Mouse (Mus musculus): ENCODE measurements around the gene Gfi1b. TPM values are rescaled to one million over a fixed set of nuclear protein-coding genes. Genes with fewer than 3 reads are reported as not detected.
A peak's percentile ranks its signal among the peaks of the same experiment; 100 is the strongest.

The Gfi1b gene
- polyA plus RNA-seq, 1 experiment from 2014 or later: 0.12 TPM

DNA sequence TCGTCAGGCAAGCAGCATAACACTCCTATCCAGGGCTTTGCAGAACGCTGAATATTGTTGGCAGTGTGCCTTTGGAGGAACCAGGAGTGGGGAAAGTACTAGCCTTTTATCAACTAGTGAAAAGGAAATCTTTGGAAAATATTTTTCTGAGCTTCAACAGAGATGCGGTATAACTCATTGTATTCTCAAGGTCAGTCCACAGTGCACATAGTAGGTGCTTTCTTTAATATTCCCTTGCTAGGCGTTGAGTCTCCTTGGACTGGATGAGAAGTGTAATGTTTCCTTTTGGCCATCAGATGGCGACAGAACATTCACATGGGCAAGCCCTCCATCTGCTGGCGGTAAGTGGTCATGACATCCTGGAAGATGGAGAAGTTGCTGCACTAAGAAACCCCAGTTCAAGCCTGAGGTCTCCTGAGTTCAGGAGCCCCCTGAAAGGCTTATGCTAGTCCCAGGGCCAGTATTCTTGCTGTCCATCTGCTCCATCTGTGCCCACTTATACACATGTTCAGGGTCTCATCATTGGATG lies 36.7 kb downstream of the Gfi1b start:
- Histone ChIP-seq H3K4me2 (ENCODE audit: low read length) (no peak overlapping the region), H3K9me3 (ENCODE audit: control insufficient read depth, low read length) (no peaks in the 10 kb centered on the region), H3K27ac (replicated peaks; ENCODE audit: low read depth, low read length) (no peak overlapping the region), H3K4me1 (ENCODE audit: control insufficient read depth, insufficient read depth, low read length) (peaks cover 15% of the 10 kb centered on the region; the same call in 1 of the 2 replicates), H3K36me3 (ENCODE audit: control insufficient read depth, insufficient read depth, low read length) (no peaks in the 10 kb centered on the region; the same call in 1 of the 2 replicates), H3K27me3 (ENCODE audit: control insufficient read depth, insufficient read depth, low read length) (no peaks in the 10 kb centered on the region; the same call in 1 of the 2 replicates), H3K9ac (replicated peaks; ENCODE audit: low read length) (no peak overlapping the region), H3K4me3 (replicated peaks; ENCODE audit: low read depth, low read length) (no peak overlapping the region)
- no peak for ATAC-seq (ENCODE audit: low FRiP score, low TSS enrichment)
- WGBS: 20% methylated on average over 6 of the region's 6 CpGs
- DNase-seq: peak; percentile 93

DNA sequence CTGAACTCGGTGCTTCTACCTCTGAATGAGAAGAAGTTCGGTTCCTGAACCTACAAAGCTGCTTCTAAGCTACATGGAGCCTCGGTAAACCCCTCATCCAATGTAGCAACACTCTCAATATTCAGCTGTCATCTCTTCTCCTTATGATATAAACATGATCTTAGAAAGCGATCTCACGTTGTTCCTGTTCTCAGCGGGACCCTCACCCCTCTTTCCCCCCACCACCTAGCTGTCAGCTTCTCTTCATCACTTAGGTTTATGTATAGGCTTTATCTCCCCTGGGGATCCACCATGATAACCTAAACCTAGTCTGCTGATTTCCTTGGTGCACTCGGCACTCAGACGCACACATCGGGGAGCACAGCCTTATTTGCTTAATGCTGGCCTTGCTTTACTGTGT lies 38.1 kb downstream of the Gfi1b start, which contains the start of gene Gtf3c5:
TSS of gene Gtf3c5 (minus strand) at position 101 of the 400 bp plus-strand sequence.
- Histone ChIP-seq H3K36me3 (ENCODE audit: control insufficient read depth, insufficient read depth, low read length) (peaks cover 10% of the 10 kb centered on the region), H3K27ac (replicated peaks; ENCODE audit: low read depth, low read length) (peak within 1 kb of the TSS; percentile 95), H3K9me3 (ENCODE audit: control insufficient read depth, low read length) (no peaks in the 10 kb centered on the region), H3K27me3 (ENCODE audit: control insufficient read depth, insufficient read depth, low read length) (no peaks in the 10 kb centered on the region; the same call in 1 of the 2 replicates), H3K4me2 (ENCODE audit: low read length) (peak within 1 kb of the TSS; percentile 72), H3K4me1 (ENCODE audit: control insufficient read depth, insufficient read depth, low read length) (peaks cover 15% of the 10 kb centered on the region; the same call in 1 of the 2 replicates), H3K4me3 (replicated peaks; ENCODE audit: low read depth, low read length) (peak within 1 kb of the TSS; percentile 63), H3K9ac (replicated peaks; ENCODE audit: low read length) (peak within 1 kb of the TSS; percentile 67)
- DNase-seq (no peak), ATAC-seq (ENCODE audit: low FRiP score, low TSS enrichment) (no peak)
- 72% methylated on average over 9 of the region's 9 CpGs for WGBS

DNA sequence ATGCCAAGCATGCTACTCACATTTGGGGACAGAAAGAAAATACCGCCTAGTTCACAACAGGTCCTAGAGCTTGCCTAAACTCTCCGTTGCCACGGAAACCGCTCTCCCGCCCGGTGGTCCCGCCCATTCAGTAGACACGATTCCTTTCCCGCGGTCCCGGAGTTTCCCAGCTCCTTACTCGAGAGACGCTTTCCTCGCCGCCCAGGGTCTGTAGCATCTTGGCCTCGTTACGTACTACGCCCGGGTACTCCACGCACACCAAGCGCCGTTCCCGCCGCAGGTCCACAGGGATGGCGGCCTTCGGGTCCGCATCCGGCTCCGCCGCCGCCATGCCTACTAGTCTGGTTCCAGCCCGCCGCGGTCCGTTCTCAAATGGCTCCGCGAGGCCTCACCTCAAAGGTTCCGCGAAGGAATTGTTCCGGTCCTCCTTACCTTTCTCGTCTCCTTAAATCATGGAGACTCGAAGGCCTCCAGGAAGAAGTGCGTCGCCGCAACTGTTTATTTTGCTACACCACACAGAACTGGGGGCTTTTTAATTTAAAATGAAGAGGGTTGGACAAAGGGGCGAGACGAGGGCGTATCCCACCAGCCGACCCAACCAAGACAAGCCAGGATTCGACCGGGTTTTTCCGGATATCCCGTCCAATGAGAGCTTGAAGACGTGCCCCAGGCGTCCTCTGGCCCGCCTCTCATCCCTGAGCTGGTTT lies 39.0 kb downstream of the Gfi1b start:
- Histone ChIP-seq H3K4me2 (ENCODE audit: low read length) (peak overlapping the region; percentile 72), H3K9ac (replicated peaks; ENCODE audit: low read length) (peak overlapping the region; percentile 67), H3K4me3 (replicated peaks; ENCODE audit: low read depth, low read length) (peak overlapping the region; percentile 63), H3K27me3 (ENCODE audit: control insufficient read depth, insufficient read depth, low read length) (no peaks in the 10 kb centered on the region), H3K36me3 (ENCODE audit: control insufficient read depth, insufficient read depth, low read length) (peaks cover 18% of the 10 kb centered on the region), H3K9me3 (ENCODE audit: control insufficient read depth, low read length) (no peaks in the 10 kb centered on the region), H3K27ac (replicated peaks; ENCODE audit: low read depth, low read length) (peak overlapping the region; percentile 95), H3K4me1 (ENCODE audit: control insufficient read depth, insufficient read depth, low read length) (peaks cover 15% of the 10 kb centered on the region; the same call in 1 of the 2 replicates)
- ATAC-seq (ENCODE audit: low FRiP score, low TSS enrichment): peak; percentile 93
- DNase-seq: peak; percentile 94
- under 1% methylated on average over 56 of the region's 56 CpGs for WGBS

DNA sequence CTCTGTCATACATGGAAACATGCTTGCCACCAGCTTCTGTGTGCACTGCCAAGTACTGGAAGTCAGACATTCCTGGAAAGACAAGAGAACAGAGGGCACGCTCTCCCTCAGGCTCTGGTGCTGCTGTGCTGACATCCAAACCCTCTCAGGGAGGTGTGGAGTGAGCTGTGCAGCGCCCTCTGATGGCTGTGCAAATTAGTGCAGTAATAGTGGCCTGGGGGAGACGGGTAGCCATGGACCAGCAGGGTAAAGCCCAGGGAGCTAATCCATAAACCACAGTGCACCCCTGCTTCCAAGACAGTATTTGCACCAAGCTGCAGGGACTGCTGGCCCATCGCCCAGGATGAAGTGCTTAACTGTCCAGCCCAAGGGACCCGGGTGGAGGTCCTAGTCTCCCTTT lies 43.8 kb downstream of the Gfi1b start:
- peaks cover 10% of the 10 kb centered on the region; the same call in 1 of the 2 replicates for H3K4me1 ChIP-seq (ENCODE audit: control insufficient read depth, insufficient read depth, low read length)
- no peaks in the 10 kb centered on the region for H3K27me3 ChIP-seq (ENCODE audit: control insufficient read depth, insufficient read depth, low read length)
- peaks cover 64% of the 10 kb centered on the region for H3K36me3 ChIP-seq (ENCODE audit: control insufficient read depth, insufficient read depth, low read length)
- no peak overlapping the region for H3K4me2 ChIP-seq (ENCODE audit: low read length)
- H3K27ac ChIP-seq (replicated peaks; ENCODE audit: low read depth, low read length): no peak overlapping the region
- H3K4me3 ChIP-seq (replicated peaks; ENCODE audit: low read depth, low read length): no peak overlapping the region
- H3K9ac ChIP-seq (replicated peaks; ENCODE audit: low read length): no peak overlapping the region
- H3K9me3 ChIP-seq (ENCODE audit: control insufficient read depth, low read length): no peaks in the 10 kb centered on the region
- 66% methylated on average over 5 of the region's 5 CpGs for WGBS
- DNase-seq (no peak), ATAC-seq (ENCODE audit: low FRiP score, low TSS enrichment) (no peak)

DNA sequence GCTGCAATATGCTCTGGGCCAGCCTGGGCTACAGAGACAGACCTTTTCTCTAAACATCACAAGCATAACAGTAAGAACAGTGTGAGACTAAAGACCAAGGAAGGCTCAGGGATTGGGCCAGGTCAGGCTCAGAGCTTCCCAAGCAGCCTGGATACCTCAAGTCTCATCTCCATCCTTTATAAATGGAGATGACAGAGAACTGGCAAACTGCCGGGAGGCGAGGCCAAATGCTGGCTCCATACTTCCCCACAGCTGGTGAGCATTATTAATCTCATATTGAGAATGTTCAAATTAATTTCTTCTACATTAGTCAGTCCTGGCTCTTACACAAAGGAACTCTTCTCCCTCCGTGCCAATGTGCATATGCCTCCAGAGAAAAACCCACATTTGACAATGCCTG lies 45.0 kb downstream of the Gfi1b start:
- no peak overlapping the region for H3K9ac ChIP-seq (replicated peaks; ENCODE audit: low read length)
- no peaks in the 10 kb centered on the region for H3K9me3 ChIP-seq (ENCODE audit: control insufficient read depth, low read length)
- no peak for ATAC-seq (ENCODE audit: low FRiP score, low TSS enrichment)
- DNase-seq: no peak
- H3K36me3 ChIP-seq (ENCODE audit: control insufficient read depth, insufficient read depth, low read length): peaks cover 76% of the 10 kb centered on the region
- no peak overlapping the region for H3K4me2 ChIP-seq (ENCODE audit: low read length)
- no peaks in the 10 kb centered on the region for H3K27me3 ChIP-seq (ENCODE audit: control insufficient read depth, insufficient read depth, low read length)
- no peak overlapping the region for H3K4me3 ChIP-seq (replicated peaks; ENCODE audit: low read depth, low read length)
- H3K27ac ChIP-seq (replicated peaks; ENCODE audit: low read depth, low read length): no peak overlapping the region
- H3K4me1 ChIP-seq (ENCODE audit: control insufficient read depth, insufficient read depth, low read length): peaks cover 8% of the 10 kb centered on the region; the same call in 1 of the 2 replicates
- 92% methylated on average over 3 of the region's 3 CpGs for WGBS

DNA sequence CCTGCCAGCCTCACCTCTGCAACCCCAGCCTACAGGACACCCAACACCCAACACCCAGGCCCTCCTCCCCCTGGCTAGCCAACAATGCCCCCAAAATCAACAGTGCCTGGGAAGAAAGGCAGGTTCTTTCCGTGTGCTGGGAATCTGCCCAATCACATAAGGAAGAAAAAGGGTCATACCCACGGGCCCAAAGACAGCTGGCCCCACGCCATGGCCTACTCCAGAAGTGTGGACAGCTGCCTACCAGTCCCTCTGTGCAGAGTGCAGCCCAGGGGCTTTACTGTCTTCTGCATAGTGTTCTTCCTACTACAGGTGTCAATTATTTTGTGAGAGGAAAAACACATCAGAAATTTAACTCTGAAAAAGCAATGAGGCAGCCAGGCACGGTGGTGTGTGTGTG lies 46.4 kb downstream of the Gfi1b start:
- Histone ChIP-seq H3K4me2 (ENCODE audit: low read length) (no peak overlapping the region), H3K4me3 (replicated peaks; ENCODE audit: low read depth, low read length) (no peak overlapping the region), H3K4me1 (ENCODE audit: control insufficient read depth, insufficient read depth, low read length) (no peaks in the 10 kb centered on the region), H3K27me3 (ENCODE audit: control insufficient read depth, insufficient read depth, low read length) (no peaks in the 10 kb centered on the region), H3K9ac (replicated peaks; ENCODE audit: low read length) (no peak overlapping the region), H3K27ac (replicated peaks; ENCODE audit: low read depth, low read length) (no peak overlapping the region), H3K36me3 (ENCODE audit: control insufficient read depth, insufficient read depth, low read length) (peaks cover 90% of the 10 kb centered on the region), H3K9me3 (ENCODE audit: control insufficient read depth, low read length) (no peaks in the 10 kb centered on the region)
- WGBS: 85% methylated on average over 4 of the region's 4 CpGs
- no peak for DNase-seq
- ATAC-seq (ENCODE audit: low FRiP score, low TSS enrichment): no peak

DNA sequence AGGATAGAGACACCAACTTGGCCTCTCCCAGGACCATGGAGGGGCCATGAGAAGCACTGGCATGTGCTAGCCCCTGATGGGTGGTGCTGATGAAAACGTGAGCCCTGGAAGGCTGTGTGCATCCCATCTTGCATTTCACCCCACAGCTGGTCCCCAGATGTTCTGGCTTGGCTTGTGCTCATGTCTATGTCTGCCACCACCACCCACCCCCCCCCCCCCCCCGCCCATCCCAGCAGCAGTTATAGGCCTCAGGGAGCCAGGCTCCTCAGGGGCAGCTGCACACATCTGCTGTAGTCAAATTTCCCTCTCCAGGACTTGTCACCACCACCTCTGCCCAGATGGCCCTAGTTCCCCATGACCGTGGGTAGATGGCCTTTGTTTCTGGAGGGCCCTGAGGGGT lies 51.9 kb downstream of the Gfi1b start:
- ATAC-seq (ENCODE audit: low FRiP score, low TSS enrichment) (no peak), DNase-seq (no peak)
- Histone ChIP-seq H3K4me1 (ENCODE audit: control insufficient read depth, insufficient read depth, low read length) (no peaks in the 10 kb centered on the region), H3K4me2 (ENCODE audit: low read length) (no peak overlapping the region), H3K27me3 (ENCODE audit: control insufficient read depth, insufficient read depth, low read length) (no peaks in the 10 kb centered on the region), H3K4me3 (replicated peaks; ENCODE audit: low read depth, low read length) (no peak overlapping the region), H3K9ac (replicated peaks; ENCODE audit: low read length) (no peak overlapping the region), H3K36me3 (ENCODE audit: control insufficient read depth, insufficient read depth, low read length) (peaks cover 99% of the 10 kb centered on the region), H3K27ac (replicated peaks; ENCODE audit: low read depth, low read length) (no peak overlapping the region), H3K9me3 (ENCODE audit: control insufficient read depth, low read length) (no peaks in the 10 kb centered on the region)
- WGBS: 74% methylated on average over 2 of the region's 3 CpGs

DNA sequence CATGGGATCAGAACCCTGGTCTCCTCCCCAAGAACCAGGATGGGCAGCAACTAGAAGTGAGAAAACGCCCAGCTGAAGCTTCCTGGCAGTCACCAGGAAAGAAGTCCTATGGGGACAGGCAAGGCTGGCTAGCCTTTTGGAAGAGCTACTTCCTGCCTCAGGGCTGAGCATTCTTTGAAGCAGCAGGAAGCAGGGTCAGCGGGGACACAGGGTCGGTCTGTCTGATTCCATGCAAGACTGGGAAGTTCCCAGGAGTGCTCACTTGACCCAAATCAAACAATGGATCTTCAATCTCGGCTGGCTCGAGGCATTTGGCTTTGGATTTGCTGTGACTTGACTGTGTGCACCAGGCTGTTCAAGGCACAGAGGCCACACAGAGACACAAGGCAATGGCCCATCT lies 55.2 kb downstream of the Gfi1b start:
- Histone ChIP-seq H3K27me3 (ENCODE audit: control insufficient read depth, insufficient read depth, low read length) (no peaks in the 10 kb centered on the region), H3K27ac (replicated peaks; ENCODE audit: low read depth, low read length) (no peak overlapping the region), H3K9ac (replicated peaks; ENCODE audit: low read length) (no peak overlapping the region), H3K36me3 (ENCODE audit: control insufficient read depth, insufficient read depth, low read length) (peaks cover 66% of the 10 kb centered on the region), H3K4me2 (ENCODE audit: low read length) (no peak overlapping the region), H3K4me3 (replicated peaks; ENCODE audit: low read depth, low read length) (no peak overlapping the region), H3K4me1 (ENCODE audit: control insufficient read depth, insufficient read depth, low read length) (no peaks in the 10 kb centered on the region), H3K9me3 (ENCODE audit: control insufficient read depth, low read length) (no peaks in the 10 kb centered on the region)
- no peak for ATAC-seq (ENCODE audit: low FRiP score, low TSS enrichment)
- 77% methylated on average over 5 of the region's 5 CpGs for WGBS
- DNase-seq: no peak

DNA sequence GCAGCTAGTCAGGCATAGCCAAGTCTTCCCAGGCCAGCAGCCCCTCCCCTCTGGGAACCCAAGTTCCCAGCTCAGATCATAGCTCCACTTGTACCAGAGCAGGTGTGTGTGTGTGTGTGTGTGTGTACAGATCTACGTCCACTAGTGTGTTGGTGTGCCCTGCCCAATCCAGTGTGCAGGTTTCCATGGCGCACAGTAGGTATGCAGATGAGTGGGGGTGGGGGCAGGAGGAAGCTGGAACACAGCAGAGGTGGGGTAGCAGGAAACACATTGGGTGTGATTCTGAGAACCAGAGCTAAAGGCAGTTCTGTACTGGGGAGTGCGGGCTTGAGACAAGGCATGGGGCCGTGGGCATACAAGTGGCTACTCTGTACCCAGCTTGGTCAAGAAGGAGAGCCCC lies 57.4 kb downstream of the Gfi1b start:
- no peaks in the 10 kb centered on the region for H3K27me3 ChIP-seq (ENCODE audit: control insufficient read depth, insufficient read depth, low read length)
- H3K4me2 ChIP-seq (ENCODE audit: low read length): no peak overlapping the region
- DNase-seq (no peak), ATAC-seq (ENCODE audit: low FRiP score, low TSS enrichment) (no peak)
- H3K27ac ChIP-seq (replicated peaks; ENCODE audit: low read depth, low read length): no peak overlapping the region
- H3K36me3 ChIP-seq (ENCODE audit: control insufficient read depth, insufficient read depth, low read length): peaks cover 45% of the 10 kb centered on the region
- H3K9me3 ChIP-seq (ENCODE audit: control insufficient read depth, low read length): no peaks in the 10 kb centered on the region
- 94% methylated on average over 4 of the region's 4 CpGs for whole genome bisulfite sequencing
- H3K4me1 ChIP-seq (ENCODE audit: control insufficient read depth, insufficient read depth, low read length): no peaks in the 10 kb centered on the region
- H3K9ac ChIP-seq (replicated peaks; ENCODE audit: low read length): no peak overlapping the region
- no peak overlapping the region for H3K4me3 ChIP-seq (replicated peaks; ENCODE audit: low read depth, low read length)

All from midbrain, embryonic 14.5 days (tissue).